13 mouse cellular contexts compared by ENCODE assay signal in the genomic region with DNA sequence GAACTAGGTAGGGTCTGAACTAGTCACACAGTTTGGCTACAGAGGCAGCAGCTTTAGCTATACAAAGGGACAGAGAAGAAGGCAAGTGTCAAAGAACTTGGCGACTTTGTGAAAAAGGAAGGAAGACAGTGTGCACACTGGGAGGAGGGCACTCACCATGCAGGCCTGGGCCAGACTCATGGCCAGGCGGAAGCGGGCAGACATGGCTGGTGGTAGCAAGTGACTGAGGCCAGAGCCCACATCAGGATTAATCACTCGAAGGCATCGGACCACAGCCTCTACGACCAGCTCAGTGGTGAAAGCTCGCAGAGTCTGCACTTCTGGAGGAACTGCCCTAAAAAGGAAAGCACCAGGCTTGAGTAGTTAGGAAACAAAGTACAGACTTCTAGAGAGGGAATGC. TPM values are rescaled to one million over a fixed set of nuclear protein-coding genes. Genes with fewer than 3 reads are reported as not detected.
DNase-seq lines count a peak whose midpoint lies in the region; ATAC-seq and TF ChIP-seq lines count a peak whose summit lies in the region.
"Had no signal": no experiment of that assay in that cellular context is flagged by ENCODE, and none has a peak within 500 bp of the region (broad histone marks: within the 10 kb centered on the region; RNA-seq: fewer than 3 reads in every experiment).

No protein-coding gene starts in this region.

- H3K27ac ChIP-seq in heart, embryonic 11.5 days (ENCODE audit: low read depth, low read length), result no peak overlapping the region
- H3K27ac ChIP-seq in heart, embryonic 10.5 days, result no peak overlapping the region
- no peak overlapping the region for H3K27ac ChIP-seq in midbrain, embryonic 10.5 days (replicated peaks)
- no peak overlapping the region for H3K27ac ChIP-seq in midbrain, postnatal 0 days (ENCODE audit: low read depth, low read length)
- H3K27ac ChIP-seq in limb, embryonic 12.5 days, result no peak overlapping the region

- no peak for ATAC-seq in heart, embryonic 11.5 days (replicated peaks; ENCODE audit: insufficient number of reproducible peaks, low FRiP score, low TSS enrichment)
- ATAC-seq in midbrain, postnatal 0 days (ENCODE audit: low FRiP score), result no peak
- ATAC-seq in limb, embryonic 12.5 days (ENCODE audit: insufficient number of reproducible peaks, insufficient read depth, low FRiP score, low TSS enrichment, low read depth), result no peak
- ATAC-seq: activated CD4-positive, CD25-positive, alpha-beta regulatory T cell, adult 4 months had no signal

- no peaks in the 10 kb centered on the region for H3K4me1 ChIP-seq in heart, embryonic 11.5 days (ENCODE audit: control insufficient read depth, insufficient read depth, low read length)
- no peaks in the 10 kb centered on the region for H3K4me1 ChIP-seq in heart, embryonic 10.5 days
- peaks cover 10% of the 10 kb centered on the region for H3K4me1 ChIP-seq in midbrain, embryonic 10.5 days
- H3K4me1 ChIP-seq in midbrain, postnatal 0 days (ENCODE audit: insufficient read depth, low read length), result no peaks in the 10 kb centered on the region
- H3K4me1 ChIP-seq in limb, embryonic 12.5 days (replicated peaks), result no peaks in the 10 kb centered on the region

- peak overlapping the region; percentile 61; the same call in 1 of the 2 replicates for H3K4me2 ChIP-seq in heart, embryonic 11.5 days
- no peak overlapping the region for H3K4me2 ChIP-seq in midbrain, postnatal 0 days (ENCODE audit: low read depth, low read length, poor library complexity, severe bottlenecking)
- H3K4me2 ChIP-seq in limb, embryonic 12.5 days, result peak overlapping the region; percentile 54

- no peaks in the 10 kb centered on the region for H3K9me3 ChIP-seq in heart, embryonic 11.5 days (replicated peaks; ENCODE audit: control insufficient read depth, low read length)
- no peaks in the 10 kb centered on the region for H3K9me3 ChIP-seq in heart, embryonic 10.5 days
- H3K9me3 ChIP-seq in midbrain, embryonic 10.5 days (replicated peaks), result peaks cover 4% of the 10 kb centered on the region; the same call in 1 of the 2 replicates
- H3K9me3 ChIP-seq in midbrain, postnatal 0 days (ENCODE audit: low read length), result no peaks in the 10 kb centered on the region
- no peaks in the 10 kb centered on the region for H3K9me3 ChIP-seq in limb, embryonic 12.5 days

- H3K36me3 ChIP-seq in heart, embryonic 11.5 days (ENCODE audit: control insufficient read depth, insufficient read depth, low read length), result no peaks in the 10 kb centered on the region
- H3K36me3 ChIP-seq in heart, embryonic 10.5 days, result peaks cover 5% of the 10 kb centered on the region; the same call in 1 of the 2 replicates
- peaks cover 21% of the 10 kb centered on the region for H3K36me3 ChIP-seq in midbrain, embryonic 10.5 days
- peaks cover 2% of the 10 kb centered on the region; the same call in 1 of the 2 replicates for H3K36me3 ChIP-seq in midbrain, postnatal 0 days (ENCODE audit: insufficient read depth, low read length)
- peaks cover 5% of the 10 kb centered on the region; the same call in 1 of the 2 replicates for H3K36me3 ChIP-seq in limb, embryonic 12.5 days
- no peaks in the 10 kb centered on the region for H3K36me3 ChIP-seq in splenic B cell, adult 2 months (ENCODE audit: control insufficient read depth, insufficient read depth, low read length, poor library complexity, severe bottlenecking)

- no peak for TF ChIP-seq CTCF in midbrain, postnatal 0 days (IDR thresholded peaks at IDR 0.05)

- intact Hi-C loops in left cerebral cortex, postnatal 4 days (cut with DNase I), result no loop called here

- no peaks in the 10 kb centered on the region; the same call in 1 of the 2 replicates for H3K27me3 ChIP-seq in heart, embryonic 11.5 days (ENCODE audit: control insufficient read depth, insufficient read depth, low read length)
- peaks cover 5% of the 10 kb centered on the region for H3K27me3 ChIP-seq in heart, embryonic 10.5 days (ENCODE audit: insufficient read depth, poor library complexity, severe bottlenecking)
- H3K27me3 ChIP-seq in midbrain, embryonic 10.5 days (ENCODE audit: low read depth, poor library complexity, severe bottlenecking), result peaks cover 7% of the 10 kb centered on the region
- H3K27me3 ChIP-seq in midbrain, postnatal 0 days (ENCODE audit: insufficient read depth, low read length), result no peaks in the 10 kb centered on the region
- no peaks in the 10 kb centered on the region for H3K27me3 ChIP-seq in limb, embryonic 12.5 days
- no peaks in the 10 kb centered on the region for H3K27me3 ChIP-seq in splenic B cell, adult 2 months (ENCODE audit: control insufficient read depth, insufficient read depth, low read length, poor library complexity, severe bottlenecking)

- WGBS in heart, embryonic 11.5 days (ENCODE audit: insufficient replicate concordance), result 78% methylated on average over 7 of the region's 7 CpGs
- 85% methylated on average over 7 of the region's 7 CpGs for WGBS in heart, embryonic 10.5 days
- 90% methylated on average over 7 of the region's 7 CpGs for WGBS in midbrain, embryonic 10.5 days
- 92% methylated on average over 7 of the region's 7 CpGs for WGBS in midbrain, postnatal 0 days
- WGBS in limb, embryonic 12.5 days, result 88% methylated on average over 7 of the region's 7 CpGs

- no peak for DNase-seq in heart, embryonic 10.5 days (ENCODE audit: low spot score)
- DNase-seq in midbrain, embryonic 10.5 days (ENCODE audit: low spot score), result no peak
- no peak for DNase-seq in midbrain, postnatal 0 days (ENCODE audit: low spot score)
- DNase-seq in splenic B cell, adult 2 months (ENCODE audit: low read depth, low spot score), result peak; percentile 1
- no peak for DNase-seq in embryo, embryonic 11 days
- DNase-seq in left cerebral cortex, postnatal 4 days, result no peak
- DNase-seq: cerebellum, adult 9-10 months; gastrocnemius, postnatal 10 days; kidney, postnatal 14 days; lung, postnatal 36 days had no signal

- H3K4me3 ChIP-seq in heart, embryonic 11.5 days (ENCODE audit: low read depth, low read length), result no peak overlapping the region
- H3K4me3 ChIP-seq in heart, embryonic 10.5 days, result no peak overlapping the region
- H3K4me3 ChIP-seq in midbrain, embryonic 10.5 days, result 0 out of 2 replicates have a peak overlapping the region, but pooled peaks have one; percentile 58
- H3K4me3 ChIP-seq in midbrain, postnatal 0 days (ENCODE audit: low read depth, low read length), result no peak overlapping the region
- 0 out of 2 replicates have a peak overlapping the region, but pooled peaks have one; percentile 43 for H3K4me3 ChIP-seq in limb, embryonic 12.5 days (replicated peaks)

- H3K9ac ChIP-seq in heart, embryonic 11.5 days (ENCODE audit: low read depth, low read length), result no peak overlapping the region
- H3K9ac ChIP-seq in midbrain, postnatal 0 days (replicated peaks; ENCODE audit: low read length, poor library complexity, severe bottlenecking), result no peak overlapping the region
- H3K9ac ChIP-seq in limb, embryonic 12.5 days (replicated peaks), result no peak overlapping the region

RNA-seq across cellular contexts. Expression of a gene that starts 1.3 kb away (rescaled TPM):
- 17.4 and 18.7 TPM in 2 replicates for polyA plus RNA-seq in heart, embryonic 11.5 days (2014; fragmentation: Nextera tagmentation; extraction: Ambion mirVana)
- polyA plus RNA-seq in heart, embryonic 10.5 days (2016; fragmentation: Nextera tagmentation; extraction: Ambion mirVana), result 27.1 and 27.6 TPM in 2 replicates
- polyA plus RNA-seq in midbrain, embryonic 10.5 days (2016; fragmentation: Nextera tagmentation; extraction: Ambion mirVana), result 34.3 and 36.4 TPM in 2 replicates
- total RNA-seq in midbrain, postnatal 0 days (2014; rRNA removed), result 29.6 and 32.3 TPM in 2 replicates
- 19.9 and 20.0 TPM in 2 replicates for polyA plus RNA-seq in midbrain, postnatal 0 days (2015; fragmentation: Nextera tagmentation; extraction: Ambion mirVana)
- polyA plus RNA-seq in limb, embryonic 12.5 days (2016; fragmentation: Nextera tagmentation; extraction: Ambion mirVana), result 31.2 and 32.8 TPM in 2 replicates
- total RNA-seq in left cerebral cortex, postnatal 4 days (2021), result 10 to 100 TPM; 24.8 to 26.3 TPM

RNA-seq across cellular contexts. Expression of a gene that starts 2.9 kb away (rescaled TPM):
- not detected in 2 replicates for polyA plus RNA-seq in heart, embryonic 11.5 days (2014; fragmentation: Nextera tagmentation; extraction: Ambion mirVana)
- polyA plus RNA-seq in heart, embryonic 10.5 days (2016; fragmentation: Nextera tagmentation; extraction: Ambion mirVana), result 0.03 TPM in 1 of 2 replicates, not detected in the other
- polyA plus RNA-seq in midbrain, embryonic 10.5 days (2016; fragmentation: Nextera tagmentation; extraction: Ambion mirVana), result not detected in 2 replicates
- 0.05 and 1.0 TPM in 2 replicates for total RNA-seq in midbrain, postnatal 0 days (2014; rRNA removed)
- 0.16 and 0.20 TPM in 2 replicates for polyA plus RNA-seq in midbrain, postnatal 0 days (2015; fragmentation: Nextera tagmentation; extraction: Ambion mirVana)
- not detected in 2 replicates for polyA plus RNA-seq in limb, embryonic 12.5 days (2016; fragmentation: Nextera tagmentation; extraction: Ambion mirVana)
- under 1 TPM in 1 of 2 experiments, not detected in 1; 0.22 TPM for total RNA-seq in left cerebral cortex, postnatal 4 days (2021)
- total RNA-seq: gastrocnemius, postnatal 10 days had no signal
- polyA plus RNA-seq: activated CD4-positive, CD25-positive, alpha-beta regulatory T cell, adult 4 months had no signal

RNA-seq across cellular contexts. Expression of a gene that starts 29.9 kb away (rescaled TPM):
- polyA plus RNA-seq in heart, embryonic 11.5 days (2014; fragmentation: Nextera tagmentation; extraction: Ambion mirVana), result 1.1 and 1.6 TPM in 2 replicates
- 2.1 and 2.5 TPM in 2 replicates for polyA plus RNA-seq in heart, embryonic 10.5 days (2016; fragmentation: Nextera tagmentation; extraction: Ambion mirVana)
- polyA plus RNA-seq in midbrain, embryonic 10.5 days (2016; fragmentation: Nextera tagmentation; extraction: Ambion mirVana), result 2.1 and 2.8 TPM in 2 replicates
- total RNA-seq in midbrain, postnatal 0 days (2014; rRNA removed), result 19.4 and 27.3 TPM in 2 replicates
- polyA plus RNA-seq in midbrain, postnatal 0 days (2015; fragmentation: Nextera tagmentation; extraction: Ambion mirVana), result 8.4 and 9.4 TPM in 2 replicates
- 1.9 and 2.4 TPM in 2 replicates for polyA plus RNA-seq in limb, embryonic 12.5 days (2016; fragmentation: Nextera tagmentation; extraction: Ambion mirVana)
- total RNA-seq in left cerebral cortex, postnatal 4 days (2021), result 10 to 100 TPM in 1 of 2 experiments, 1 to 10 TPM in 1; 9.2 to 10.0 TPM

RNA-seq across cellular contexts. Expression of a gene that starts 30.6 kb away (rescaled TPM):
- 0.07 TPM in 1 of 2 replicates, not detected in the other for polyA plus RNA-seq in heart, embryonic 11.5 days (2014; fragmentation: Nextera tagmentation; extraction: Ambion mirVana)
- 0.10 TPM in 1 of 2 replicates, not detected in the other for polyA plus RNA-seq in heart, embryonic 10.5 days (2016; fragmentation: Nextera tagmentation; extraction: Ambion mirVana)
- 0.21 and 0.51 TPM in 2 replicates for polyA plus RNA-seq in midbrain, embryonic 10.5 days (2016; fragmentation: Nextera tagmentation; extraction: Ambion mirVana)
- 0.16 TPM in 1 of 2 replicates, not detected in the other for total RNA-seq in midbrain, postnatal 0 days (2014; rRNA removed)
- 0.30 TPM in 1 of 2 replicates, not detected in the other for polyA plus RNA-seq in midbrain, postnatal 0 days (2015; fragmentation: Nextera tagmentation; extraction: Ambion mirVana)
- 0.06 TPM in 1 of 2 replicates, not detected in the other for polyA plus RNA-seq in limb, embryonic 12.5 days (2016; fragmentation: Nextera tagmentation; extraction: Ambion mirVana)
- under 1 TPM in 1 of 2 experiments, not detected in 1; 0.26 TPM for total RNA-seq in left cerebral cortex, postnatal 4 days (2021)

RNA-seq across cellular contexts. Expression of a gene that starts 34.3 kb away (rescaled TPM):
- 0.74 and 1.6 TPM in 2 replicates for polyA plus RNA-seq in heart, embryonic 11.5 days (2014; fragmentation: Nextera tagmentation; extraction: Ambion mirVana)
- polyA plus RNA-seq in heart, embryonic 10.5 days (2016; fragmentation: Nextera tagmentation; extraction: Ambion mirVana), result 0.91 and 1.1 TPM in 2 replicates
- polyA plus RNA-seq in midbrain, embryonic 10.5 days (2016; fragmentation: Nextera tagmentation; extraction: Ambion mirVana), result 12.0 and 21.7 TPM in 2 replicates
- total RNA-seq in midbrain, postnatal 0 days (2014; rRNA removed), result 431 and 492 TPM in 2 replicates
- 329 and 360 TPM in 2 replicates for polyA plus RNA-seq in midbrain, postnatal 0 days (2015; fragmentation: Nextera tagmentation; extraction: Ambion mirVana)
- 0.83 and 1.1 TPM in 2 replicates for polyA plus RNA-seq in limb, embryonic 12.5 days (2016; fragmentation: Nextera tagmentation; extraction: Ambion mirVana)
- 100 to 1,000 TPM; 573 to 717 TPM for total RNA-seq in left cerebral cortex, postnatal 4 days (2021)

Comparison
In these comparisons a context has a peak if more than half of its experiments do, and no peak if none do; other contexts are left out.
1. H3K4me3 ChIP-seq: peak in midbrain, embryonic 10.5 days (single experiment) and limb, embryonic 12.5 days (single experiment); none in heart, embryonic 11.5 days (single experiment), heart, embryonic 10.5 days (single experiment) and midbrain, postnatal 0 days (single experiment).